Mouse (Mus musculus) heart, postnatal 25 days (tissue): ENCODE data around the gene Cdc42bpa. TPM values are rescaled to one million over a fixed set of nuclear protein-coding genes. Genes with fewer than 3 reads are reported as not detected.

Experiments
- DNase-seq: peaks from one replicate; pipeline ENCODE4 v3.0.0; 2022; ENCODE audit warnings: low spot score
- intact Hi-C: fragments of 180-260 bp; cut with DNase I; formaldehyde crosslinking; loops from one replicate; pipeline ENCODE4 v1.15.1; 2025
- total RNA-seq, 2 experiments: library from RNA; stranded (reverse); gene quantifications; 2 replicates each; pipeline ENCODE4 v1.2.3; 2021

The Cdc42bpa gene
- 10 to 100 TPM; 42.2 to 46.9 TPM for total RNA-seq

DNA sequence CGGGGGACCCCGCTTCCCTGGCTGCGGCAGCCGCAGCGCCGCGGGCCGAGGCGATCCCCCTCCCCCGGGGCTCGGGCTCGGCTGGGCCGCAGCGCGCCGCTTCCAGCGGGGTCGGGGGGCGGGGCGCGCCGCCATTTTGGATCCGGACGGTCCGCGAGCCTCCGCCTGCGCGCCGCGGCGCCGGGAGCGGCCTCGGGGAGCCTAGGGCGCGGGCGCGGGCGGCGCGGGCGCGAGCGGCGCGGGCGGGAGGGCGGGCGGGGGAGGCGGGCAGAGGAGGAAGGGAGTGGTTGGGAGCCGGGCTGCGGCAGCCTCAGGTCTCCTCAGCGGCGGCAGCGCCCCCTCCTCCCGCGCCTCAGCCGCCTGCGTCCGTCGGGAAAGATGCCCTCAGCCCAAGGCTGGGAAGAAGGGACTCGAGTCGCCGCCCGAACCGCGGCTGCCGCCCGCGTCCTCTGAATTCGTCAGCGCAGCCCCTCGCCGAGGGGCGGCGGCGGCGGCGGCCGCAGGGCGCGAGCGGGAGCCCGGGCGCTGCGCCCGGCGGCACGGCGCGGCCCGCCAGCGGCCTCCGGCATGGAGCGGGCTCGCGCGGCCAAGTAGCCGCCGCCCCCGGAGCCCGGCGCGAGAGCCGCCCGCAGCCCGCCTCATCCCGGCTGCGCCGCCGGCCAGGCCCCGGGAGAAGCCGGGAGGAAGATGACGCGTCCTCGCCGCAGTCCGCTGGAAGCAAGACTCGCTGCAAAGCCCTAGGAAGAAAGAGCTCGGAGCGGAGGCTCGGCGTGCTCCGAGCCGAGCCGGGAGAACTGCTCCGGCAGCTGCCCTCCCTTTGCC is at the start of gene Cdc42bpa:
Cdc42bpa (plus strand) TSS at position 752 of the 822 bp plus-strand sequence.
- DNase-seq = peak; percentile 73
- intact Hi-C loops = loop anchor here (5.0 kb wide), 1 partner anchor 98 kb away; no protein-coding TSS in a partner anchor

DNA sequence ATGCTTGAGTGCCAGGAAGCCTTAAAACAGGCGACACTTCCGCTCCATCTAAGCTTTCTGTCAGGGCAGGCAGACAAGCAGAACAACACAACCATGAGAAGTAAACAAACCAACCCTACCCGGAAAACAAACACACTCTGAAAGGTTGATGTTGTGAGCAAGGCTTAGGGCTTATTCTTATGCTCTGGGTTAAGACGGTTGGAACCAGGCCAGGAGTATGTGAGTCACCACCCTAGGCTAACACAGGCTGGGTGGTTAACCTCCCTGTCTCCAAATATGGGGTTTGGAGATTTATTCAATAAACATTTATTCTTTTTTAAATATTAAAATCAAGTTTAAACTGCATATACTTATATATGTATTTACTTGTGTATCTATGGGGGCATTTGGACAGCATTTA is 46.8 kb upstream of the Cdc42bpa start:
- DNase-seq = no peak
- intact Hi-C loops = no loop called here

DNA sequence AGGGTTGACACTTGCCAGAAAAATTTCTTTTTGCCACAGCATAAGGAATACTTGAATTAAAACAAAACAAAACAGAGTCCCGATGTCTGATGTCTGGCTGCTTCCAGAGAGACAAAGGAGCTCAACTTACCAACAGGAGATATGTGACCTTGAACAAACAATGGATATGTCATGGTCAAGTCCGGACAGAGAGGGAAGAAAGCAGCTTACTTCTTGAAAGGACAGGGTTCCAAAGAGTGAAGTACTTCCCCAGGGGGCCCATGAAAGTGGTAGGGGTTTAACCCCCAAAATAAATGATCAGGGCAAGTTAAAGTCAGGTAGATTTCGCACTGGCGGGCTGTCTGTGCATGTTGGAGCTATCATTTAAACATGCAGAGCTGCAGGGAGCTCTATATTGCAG is 43.2 kb upstream of the Cdc42bpa start:
- no peak for DNase-seq
- intact Hi-C loops = no loop called here

DNA sequence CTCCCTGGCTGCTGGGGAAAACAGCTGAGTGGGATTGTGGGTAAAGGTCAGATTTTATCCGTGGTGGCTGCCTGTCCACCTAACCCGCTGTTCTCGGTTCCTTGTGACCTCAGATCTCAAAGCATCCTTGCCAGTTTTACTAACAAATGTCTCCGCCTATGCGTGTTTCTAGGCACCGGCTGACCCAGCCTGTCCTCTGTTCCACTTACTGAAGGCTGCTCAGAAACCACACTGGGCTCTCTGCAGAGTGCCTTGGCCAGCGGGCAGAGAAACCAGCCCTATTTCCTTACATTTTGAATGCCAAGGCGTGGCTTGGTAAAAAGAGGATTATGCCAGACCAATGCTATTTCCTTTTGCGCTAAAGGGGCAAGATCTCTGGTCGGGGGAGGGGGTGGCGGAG is 42.8 kb upstream of the Cdc42bpa start:
- no peak for DNase-seq
- intact Hi-C loops = no loop called here

DNA sequence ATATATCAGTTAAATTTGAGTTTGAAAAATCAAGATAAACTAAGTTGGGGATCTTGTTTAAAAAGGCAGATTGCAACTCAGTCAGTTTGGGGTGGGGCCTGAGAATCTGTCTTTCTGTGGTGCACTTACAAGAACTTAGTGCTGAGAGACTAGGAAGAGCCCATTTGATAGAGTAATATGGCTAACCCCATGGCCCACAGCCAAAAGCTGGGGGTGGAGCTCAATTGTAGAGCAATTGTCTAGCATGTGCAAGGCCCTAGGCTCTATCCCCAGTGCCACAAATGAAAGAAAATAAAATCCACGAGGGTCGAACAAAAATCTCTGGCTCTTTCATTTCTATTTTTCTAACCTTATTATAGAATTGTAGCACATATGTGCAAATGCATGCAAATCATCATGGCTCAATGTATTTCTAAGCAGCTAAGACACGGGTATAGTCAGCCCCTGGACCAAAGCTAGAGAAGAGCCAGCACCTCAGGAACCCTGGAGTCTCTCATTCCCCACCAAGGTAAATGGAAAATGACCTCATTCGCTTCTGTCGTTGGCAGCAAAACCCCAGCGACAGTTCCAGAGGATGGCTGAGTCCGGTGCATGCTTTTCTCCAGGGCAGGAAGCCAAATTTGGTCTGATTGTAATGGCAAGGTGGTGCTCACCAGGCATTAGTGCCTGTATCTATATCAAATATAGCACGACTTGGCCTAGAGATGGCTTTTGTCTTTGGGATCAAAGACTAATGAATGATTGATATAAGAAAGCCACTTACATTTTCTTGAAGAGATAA is 40.4 kb upstream of the Cdc42bpa start:
- no peak for DNase-seq
- intact Hi-C loops = loop anchor here (5.0 kb wide), 1 partner anchor 33 kb away; no protein-coding TSS in a partner anchor

DNA sequence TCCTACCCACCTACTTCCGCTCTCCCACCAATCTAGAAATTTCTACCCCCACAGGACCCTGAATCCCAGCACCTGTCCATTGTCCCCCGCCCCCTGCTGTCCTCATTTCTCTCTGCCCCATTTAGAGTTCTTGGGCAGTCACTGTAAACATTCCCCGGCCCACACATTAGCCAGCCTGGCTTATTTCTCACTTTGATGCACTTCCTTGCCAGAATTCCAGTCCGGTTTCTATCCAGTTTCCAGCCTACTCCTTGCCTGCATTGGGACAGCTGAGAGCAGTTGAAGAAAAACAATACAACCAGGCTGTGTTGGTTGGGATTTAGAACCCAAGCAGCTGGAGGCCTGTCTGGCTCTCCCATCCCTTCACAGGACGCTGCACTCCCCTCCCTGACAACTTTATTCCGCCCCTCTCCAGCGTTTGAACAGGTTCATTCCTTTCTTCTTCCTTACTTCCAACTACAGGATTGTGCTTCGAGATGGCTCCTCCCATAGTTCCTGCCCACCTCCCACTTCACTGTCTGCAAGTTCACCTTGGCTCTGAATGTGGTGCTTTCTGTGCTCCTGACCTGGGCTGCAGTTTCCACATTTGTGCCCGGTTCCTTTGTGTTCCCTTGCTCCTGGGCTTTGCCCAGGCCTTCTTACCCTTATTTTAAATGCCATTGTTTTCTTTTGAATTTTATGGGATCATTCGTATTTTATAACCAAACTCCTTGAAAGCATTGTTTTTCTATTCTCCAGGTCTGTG is 36.4 kb upstream of the Cdc42bpa start:
- intact Hi-C loops = loop anchor here (5.0 kb wide), 1 partner anchor 37 kb away; no protein-coding TSS in a partner anchor
- no peak for DNase-seq

DNA sequence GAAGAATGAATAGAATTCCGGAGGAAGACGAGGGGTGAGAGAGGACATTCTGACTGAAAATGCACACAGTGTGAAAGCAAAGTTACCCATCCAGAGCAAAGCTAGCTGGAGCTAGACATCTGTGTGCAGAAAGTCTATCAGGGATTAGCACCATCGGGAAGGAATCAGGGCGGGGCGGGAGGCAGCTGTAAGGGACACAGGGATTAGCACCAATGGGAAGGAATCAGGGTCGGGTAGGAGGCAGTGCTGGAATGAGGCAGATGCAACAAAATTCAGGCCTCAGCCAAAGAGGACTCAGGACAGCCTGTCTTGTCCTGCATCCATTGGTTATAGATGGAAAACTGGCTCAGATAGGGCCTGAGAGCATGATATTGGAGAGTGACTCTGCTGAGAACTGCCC is 34.0 kb upstream of the Cdc42bpa start:
- intact Hi-C loops = no loop called here
- no peak for DNase-seq

DNA sequence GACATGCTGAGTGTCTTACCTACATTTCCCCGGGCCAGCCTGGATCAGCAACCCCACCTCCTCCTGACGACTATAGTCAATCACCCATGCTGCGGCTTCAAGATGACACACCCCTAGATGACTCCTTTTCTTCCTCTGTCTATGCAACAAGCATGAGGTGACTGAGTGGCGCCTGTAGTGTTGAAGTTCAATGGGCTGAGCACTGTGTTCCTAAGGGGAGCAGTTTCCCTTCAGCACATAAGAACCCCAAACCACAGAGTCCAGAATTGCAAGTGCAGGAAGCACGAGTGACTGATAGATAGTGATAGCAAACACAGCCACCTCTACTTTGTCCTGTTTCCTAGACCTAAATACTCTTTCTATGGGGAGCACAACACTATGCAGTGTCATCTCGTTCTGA is 33.2 kb upstream of the Cdc42bpa start:
- intact Hi-C loops = no loop called here
- no peak for DNase-seq

DNA sequence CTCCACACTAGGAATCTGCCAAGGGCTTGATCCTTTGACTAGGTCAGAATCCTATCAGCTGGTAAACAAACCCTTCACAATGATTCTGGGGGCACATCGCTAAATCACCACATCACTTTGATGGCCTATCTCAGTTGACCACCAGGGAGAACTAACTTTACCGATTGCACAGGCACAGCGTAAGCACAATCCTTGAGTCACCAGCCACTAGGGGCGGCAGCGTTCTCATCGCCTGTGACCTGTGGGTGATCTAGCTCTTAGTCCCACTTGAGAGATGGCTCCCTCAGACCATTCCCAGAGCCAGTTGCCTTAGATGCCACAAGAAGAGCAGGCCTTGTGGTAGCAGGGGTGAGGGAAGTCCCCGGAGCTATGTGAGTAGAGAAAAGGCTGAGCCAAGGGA is 31.4 kb upstream of the Cdc42bpa start:
- no peak for DNase-seq
- intact Hi-C loops = no loop called here

DNA sequence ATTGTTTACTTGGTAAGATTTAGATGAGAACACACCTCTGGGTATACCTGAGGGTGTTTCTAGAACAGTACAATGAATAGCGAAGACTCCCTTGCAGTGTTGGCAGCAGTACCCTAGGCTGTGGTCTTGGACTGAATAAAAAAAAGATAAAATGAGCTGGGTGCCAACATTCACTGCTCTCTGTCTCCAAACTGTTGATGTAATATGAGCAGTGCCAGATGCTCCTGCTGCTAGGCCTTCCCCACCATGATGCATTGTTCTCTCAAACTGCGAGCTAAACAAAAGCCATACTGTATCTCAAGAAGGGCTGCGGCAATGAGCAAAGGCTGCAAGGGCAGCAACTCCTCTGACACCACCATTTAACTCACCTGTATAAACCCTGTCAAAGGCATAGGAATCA is 29.0 kb upstream of the Cdc42bpa start:
- no peak for DNase-seq
- intact Hi-C loops = no loop called here

DNA sequence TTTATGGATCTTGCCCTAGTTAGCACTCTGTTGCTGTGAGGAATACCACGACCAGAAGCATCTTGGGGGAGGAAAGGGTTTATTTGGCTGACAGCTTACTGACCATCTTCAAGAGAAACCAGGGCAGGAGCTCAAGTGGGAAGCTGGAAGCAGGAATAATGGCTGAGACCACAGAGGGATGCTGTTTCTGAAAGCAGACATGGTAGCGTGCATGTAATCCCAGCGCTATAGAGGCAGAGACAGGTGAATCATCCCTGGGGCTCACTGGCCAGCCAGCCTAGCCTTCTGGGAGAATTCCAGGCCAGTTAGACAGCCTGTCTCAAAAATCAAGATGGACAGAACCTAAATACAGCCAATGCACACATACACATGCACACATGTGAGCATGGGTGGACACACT is 26.2 kb upstream of the Cdc42bpa start:
- intact Hi-C loops = no loop called here
- DNase-seq = no peak

DNA sequence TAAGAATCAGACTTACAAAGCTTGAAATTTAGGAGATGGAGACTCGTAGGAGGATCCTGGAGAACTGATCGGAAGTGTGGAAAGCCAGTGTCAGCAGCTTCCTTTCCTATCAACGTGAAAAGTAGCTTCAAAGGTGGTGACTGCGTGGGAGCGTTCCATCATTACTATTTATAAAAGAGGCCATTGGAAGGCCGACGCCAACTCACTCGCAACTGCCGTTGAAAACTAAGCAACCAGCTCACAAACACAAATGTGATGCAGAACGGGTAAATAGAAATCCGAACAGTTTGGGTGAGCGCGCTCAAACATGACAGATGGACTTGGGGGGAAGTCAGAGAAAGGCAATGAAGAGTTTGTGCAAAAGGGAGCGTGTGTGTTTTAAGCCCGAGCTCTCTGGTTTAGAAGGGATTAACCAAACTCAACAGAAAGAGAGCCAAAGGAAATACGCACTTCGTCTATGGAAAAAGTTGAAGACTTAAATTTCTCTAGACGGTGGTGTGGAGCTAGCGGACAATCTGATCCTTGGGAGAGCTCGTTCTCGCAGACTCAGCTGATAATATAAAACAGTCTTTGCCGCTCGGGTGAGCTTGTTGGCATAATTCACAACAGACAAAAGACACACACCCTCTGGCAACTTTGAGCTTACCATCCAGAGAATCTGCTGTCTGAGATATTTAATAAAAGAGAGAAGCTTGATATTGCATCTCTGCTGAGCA is 20.0 kb upstream of the Cdc42bpa start:
- intact Hi-C loops = no loop called here
- no peak for DNase-seq

DNA sequence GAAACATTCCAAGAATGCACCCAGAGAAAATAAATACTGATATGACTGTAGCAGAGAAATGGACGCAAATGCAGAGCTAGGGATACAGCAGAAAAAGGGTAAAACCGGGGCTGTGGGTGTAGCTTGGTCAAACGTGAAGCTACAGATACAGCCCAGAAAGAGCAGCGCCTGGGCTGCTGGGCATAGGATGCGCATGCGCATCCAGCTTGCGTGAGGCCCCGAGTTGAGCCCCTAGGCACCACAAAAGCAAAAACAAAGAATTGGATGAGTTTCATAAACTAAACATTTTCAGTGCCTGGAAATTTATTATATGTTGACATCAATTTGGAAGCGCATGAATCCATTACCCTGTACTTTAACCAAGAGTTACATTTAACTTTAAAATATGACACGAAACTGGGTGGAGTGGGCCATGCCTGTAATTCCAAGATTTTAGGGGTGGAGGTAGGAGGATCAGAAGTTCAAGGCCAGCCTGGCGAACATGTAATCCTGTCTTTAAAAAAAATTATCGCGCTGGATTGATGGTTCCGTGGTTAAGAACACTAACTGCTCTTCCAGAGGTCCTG is 19.4 kb upstream of the Cdc42bpa start:
- no peak for DNase-seq
- intact Hi-C loops = no loop called here

DNA sequence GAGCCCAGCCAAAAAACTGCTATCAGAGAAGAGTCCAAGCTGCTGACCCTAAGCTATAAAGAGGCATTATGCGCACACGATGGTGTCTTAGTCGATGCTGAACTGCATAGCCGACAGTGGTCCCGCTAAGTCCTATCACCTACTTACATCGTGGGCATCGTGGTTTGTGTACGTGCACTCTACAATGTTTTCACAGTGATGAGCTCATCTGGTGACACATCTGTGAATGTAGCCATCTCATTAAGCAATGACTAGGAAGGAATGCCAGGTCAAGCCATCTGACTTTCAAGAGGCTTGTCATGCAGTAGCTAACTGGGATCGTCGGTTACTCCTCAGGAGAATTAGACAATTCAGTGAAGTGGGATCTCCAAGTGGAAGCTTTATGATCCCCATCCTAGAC is 15.3 kb upstream of the Cdc42bpa start:
- intact Hi-C loops = no loop called here
- DNase-seq = no peak

DNA sequence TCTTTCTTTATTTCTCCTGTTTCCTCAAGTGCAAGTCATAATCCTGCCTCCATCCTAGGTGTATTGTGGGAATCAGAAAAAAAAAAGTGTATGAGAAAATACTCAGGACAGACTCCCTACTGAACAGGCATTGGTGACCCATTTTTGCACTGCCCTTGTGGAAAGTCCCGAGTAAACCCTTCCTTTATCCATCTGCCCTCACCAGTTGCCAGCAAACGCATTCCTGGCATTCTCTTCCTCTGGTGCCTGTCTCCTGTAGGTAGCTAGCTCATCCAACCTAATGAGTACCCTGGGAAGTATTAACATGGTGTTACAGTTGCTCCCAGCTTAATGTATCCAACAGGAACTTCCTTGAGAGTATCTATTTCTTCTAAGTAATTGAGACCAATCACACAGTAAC is 13.7 kb upstream of the Cdc42bpa start:
- intact Hi-C loops = no loop called here
- DNase-seq = no peak

DNA sequence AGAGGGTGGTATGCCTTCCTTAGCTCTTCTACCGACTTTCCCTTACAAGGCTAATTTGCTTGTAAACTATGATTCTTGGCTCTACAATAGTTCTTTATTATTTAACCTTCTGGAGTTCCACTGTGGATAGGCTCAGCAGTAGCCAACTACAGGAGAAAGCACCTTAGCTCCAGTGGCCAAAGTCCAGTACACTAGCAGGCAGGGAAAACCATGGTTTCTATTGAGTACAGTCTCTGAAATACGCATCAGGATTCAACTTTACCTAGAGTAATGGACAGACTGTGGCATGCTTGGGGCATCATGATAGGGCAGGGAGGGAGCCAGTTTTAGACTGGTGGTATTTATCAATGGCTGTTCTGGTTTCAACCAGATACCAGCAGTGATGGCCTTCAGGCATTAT is 12.6 kb upstream of the Cdc42bpa start:
- no peak for DNase-seq
- intact Hi-C loops = no loop called here

DNA sequence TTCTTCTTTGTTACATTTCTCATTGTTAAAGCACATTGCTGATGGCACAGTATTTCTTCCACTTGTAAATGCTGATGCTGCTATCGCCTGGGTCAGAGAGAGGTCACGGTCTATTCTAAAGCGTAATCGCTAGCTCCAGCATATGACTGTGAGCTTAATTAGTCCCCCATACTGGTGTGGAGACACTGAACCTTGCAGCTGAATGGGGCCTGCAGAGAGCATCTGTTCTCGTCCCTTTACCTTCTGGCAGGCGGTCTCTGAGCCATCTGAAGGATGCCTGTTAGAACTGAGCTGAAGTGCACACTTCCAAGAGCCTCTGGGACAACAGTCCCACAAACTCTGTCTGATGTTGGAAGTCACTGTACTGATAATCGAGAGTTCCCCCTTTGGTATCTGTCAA is 8.7 kb upstream of the Cdc42bpa start:
- DNase-seq = no peak
- intact Hi-C loops = no loop called here

DNA sequence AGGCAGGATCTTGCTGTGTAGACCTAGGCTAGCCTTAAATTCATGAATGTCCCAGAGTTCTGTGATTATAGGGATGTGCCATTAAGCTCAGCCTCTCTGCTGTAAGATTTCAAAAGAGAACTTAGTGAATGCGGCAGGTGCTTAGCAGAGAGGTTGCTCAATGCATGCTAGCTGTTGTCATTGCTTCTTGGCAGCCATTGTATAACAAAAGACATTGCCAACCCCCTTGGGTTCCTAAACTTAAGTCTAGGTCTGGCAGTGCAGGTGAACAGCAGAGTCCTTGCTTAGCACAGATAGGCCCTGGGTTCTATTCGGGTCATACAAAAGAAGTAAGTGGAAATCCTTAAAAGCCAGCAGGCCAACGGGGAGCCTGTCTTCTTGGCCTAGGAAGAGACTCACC is 7.0 kb upstream of the Cdc42bpa start:
- no peak for DNase-seq
- intact Hi-C loops = no loop called here

DNA sequence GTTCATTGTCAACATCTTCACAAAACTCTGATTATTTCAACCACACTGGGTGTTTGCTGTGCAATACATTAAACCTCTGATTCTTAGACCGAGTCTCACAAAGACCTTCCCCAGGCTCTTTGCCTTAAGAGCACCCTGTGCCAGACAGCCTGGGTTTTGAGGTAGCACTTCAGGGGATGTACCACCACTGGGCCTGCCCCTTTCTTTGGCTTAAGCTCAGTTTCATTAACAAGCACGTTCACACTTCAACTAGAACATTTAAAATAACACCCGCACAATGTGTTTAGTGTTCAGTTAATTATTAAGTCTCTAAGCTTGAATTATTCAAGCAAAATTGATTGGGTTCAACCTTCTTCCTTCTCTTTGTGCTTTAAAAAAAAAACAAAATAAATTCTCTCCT is 2.8 kb upstream of the Cdc42bpa start:
- intact Hi-C loops = loop anchor here (5.0 kb wide), 1 partner anchor 95 kb away; no protein-coding TSS in a partner anchor
- no peak for DNase-seq
